Mouse (Mus musculus): ENCODE results near the gene Fgb. TPM values are rescaled to one million over a fixed set of nuclear protein-coding genes. Genes with fewer than 3 reads are reported as not detected.

The Fgb gene
- polyA plus RNA-seq, 1 experiment from 2014 or later: 0.05 TPM

DNA sequence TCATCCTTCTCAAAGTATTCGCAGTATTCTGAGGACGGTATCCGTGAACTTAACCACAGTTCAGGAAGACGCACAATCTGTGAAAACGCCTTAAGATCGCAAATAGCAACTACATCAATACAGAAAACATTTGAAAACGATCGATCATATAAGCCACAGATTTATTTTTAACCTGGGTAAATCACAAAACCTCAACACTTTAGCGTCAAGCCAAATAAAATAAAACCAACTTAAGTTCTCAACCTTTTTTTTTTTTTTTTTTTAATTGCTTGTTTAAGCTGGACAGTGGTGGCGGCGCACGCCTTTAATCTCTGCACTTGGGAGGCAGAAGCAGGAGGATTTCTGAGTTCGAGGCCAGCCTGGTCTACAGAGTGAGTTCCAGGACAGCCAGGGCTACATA lies 5.1 kb upstream of the Fgb start:
- ATAC-seq (ENCODE audit: insufficient number of reproducible peaks, low FRiP score, low TSS enrichment, low read depth): peak; percentile 16; the same call in 1 of the 2 replicates
- no peaks in the 10 kb centered on the region for H3K27me3 ChIP-seq
- H3K9ac ChIP-seq: no peak overlapping the region
- H3K4me2 ChIP-seq (replicated peaks): peak overlapping the region; percentile 44
- peak overlapping the region; percentile 79 for H3K4me3 ChIP-seq (replicated peaks)
- H3K4me1 ChIP-seq: peaks cover 9% of the 10 kb centered on the region
- H3K36me3 ChIP-seq: peaks cover 15% of the 10 kb centered on the region
- WGBS: 36% methylated on average over 13 of the region's 13 CpGs
- no peak overlapping the region for H3K27ac ChIP-seq (replicated peaks)
- no peaks in the 10 kb centered on the region for H3K9me3 ChIP-seq (replicated peaks)

DNA sequence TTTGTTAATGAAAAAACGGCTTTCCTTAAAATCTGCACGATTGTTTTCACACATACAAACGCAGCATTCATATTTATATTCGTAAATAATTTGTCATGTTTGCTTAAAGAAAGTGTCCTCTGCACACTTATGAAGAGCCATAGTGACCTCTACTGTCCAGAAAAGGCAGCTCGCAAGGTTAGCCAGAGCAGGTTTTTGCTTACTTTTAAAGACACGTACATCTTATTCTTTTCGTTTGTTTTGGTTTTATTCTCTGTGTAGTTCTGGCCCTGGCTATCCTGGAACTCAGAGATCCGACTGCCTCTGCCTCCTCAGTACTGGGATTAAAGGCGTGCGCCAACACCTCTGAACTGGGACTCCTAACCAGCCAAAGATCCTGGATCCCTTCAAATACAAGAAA lies 4.1 kb upstream of the Fgb start:
- Histone ChIP-seq H3K9ac (no peak overlapping the region), H3K27ac (replicated peaks) (no peak overlapping the region), H3K4me1 (peaks cover 9% of the 10 kb centered on the region), H3K4me2 (replicated peaks) (no peak overlapping the region), H3K9me3 (replicated peaks) (no peaks in the 10 kb centered on the region), H3K27me3 (no peaks in the 10 kb centered on the region), H3K36me3 (peaks cover 5% of the 10 kb centered on the region), H3K4me3 (replicated peaks) (no peak overlapping the region)
- 30% methylated on average over 10 of the region's 10 CpGs for WGBS
- ATAC-seq (ENCODE audit: insufficient number of reproducible peaks, low FRiP score, low TSS enrichment, low read depth): no peak

GRCm38 (mm10) chr3:83053126-83053525 lies 3.5 kb upstream of the Fgb start:
- no peak overlapping the region for H3K4me3 ChIP-seq (replicated peaks)
- no peaks in the 10 kb centered on the region for H3K27me3 ChIP-seq
- no peak overlapping the region for H3K27ac ChIP-seq (replicated peaks)
- peaks cover 9% of the 10 kb centered on the region for H3K4me1 ChIP-seq
- H3K36me3 ChIP-seq: no peaks in the 10 kb centered on the region
- no peak for ATAC-seq (ENCODE audit: insufficient number of reproducible peaks, low FRiP score, low TSS enrichment, low read depth)
- H3K9ac ChIP-seq: no peak overlapping the region
- H3K9me3 ChIP-seq (replicated peaks): no peaks in the 10 kb centered on the region
- WGBS: 88% methylated on average over 7 of the region's 7 CpGs
- no peak overlapping the region for H3K4me2 ChIP-seq (replicated peaks)

- no peak overlapping the region for H3K4me3 ChIP-seq (replicated peaks)
- 82% methylated on average over 5 of the region's 5 CpGs for WGBS
- H3K4me1 ChIP-seq: peaks cover 9% of the 10 kb centered on the region
- no peak overlapping the region for H3K4me2 ChIP-seq (replicated peaks)
- ATAC-seq (ENCODE audit: insufficient number of reproducible peaks, low FRiP score, low TSS enrichment, low read depth): no peak
- H3K36me3 ChIP-seq: no peaks in the 10 kb centered on the region
- H3K27ac ChIP-seq (replicated peaks): no peak overlapping the region
- H3K9me3 ChIP-seq (replicated peaks): no peaks in the 10 kb centered on the region
- no peaks in the 10 kb centered on the region for H3K27me3 ChIP-seq
- H3K9ac ChIP-seq: no peak overlapping the region
Measured at GRCm38 (mm10) chr3:83052102-83052501, 2.4 kb upstream of the Fgb start.

DNA sequence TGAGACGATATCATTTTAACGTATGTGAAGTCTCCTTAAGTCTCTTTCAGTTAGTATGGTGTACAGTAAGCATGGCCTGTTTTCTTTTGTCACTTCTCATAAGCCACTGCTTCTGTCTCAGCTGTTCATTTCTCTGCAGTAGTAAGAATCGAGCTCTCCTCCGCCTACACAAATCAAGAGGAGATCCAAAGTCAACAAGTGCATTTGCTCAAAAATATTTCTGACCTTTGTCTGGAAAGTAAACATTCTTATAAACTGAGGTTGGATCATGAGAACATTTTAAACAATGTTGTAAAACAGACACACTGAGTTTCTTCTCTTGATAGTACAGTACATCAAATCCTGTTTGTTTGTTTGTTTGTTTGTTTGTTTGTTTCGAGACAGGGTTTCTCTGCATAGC lies 998 bp upstream of the Fgb start:
- Histone ChIP-seq H3K27ac (replicated peaks) (no peak overlapping the region), H3K27me3 (no peaks in the 10 kb centered on the region), H3K4me1 (no peaks in the 10 kb centered on the region), H3K9me3 (replicated peaks) (no peaks in the 10 kb centered on the region), H3K36me3 (no peaks in the 10 kb centered on the region), H3K9ac (no peak overlapping the region), H3K4me3 (replicated peaks) (no peak overlapping the region), H3K4me2 (replicated peaks) (no peak overlapping the region)
- no peak for ATAC-seq (ENCODE audit: insufficient number of reproducible peaks, low FRiP score, low TSS enrichment, low read depth)
- WGBS: 71% methylated on average over 5 of the region's 5 CpGs

DNA sequence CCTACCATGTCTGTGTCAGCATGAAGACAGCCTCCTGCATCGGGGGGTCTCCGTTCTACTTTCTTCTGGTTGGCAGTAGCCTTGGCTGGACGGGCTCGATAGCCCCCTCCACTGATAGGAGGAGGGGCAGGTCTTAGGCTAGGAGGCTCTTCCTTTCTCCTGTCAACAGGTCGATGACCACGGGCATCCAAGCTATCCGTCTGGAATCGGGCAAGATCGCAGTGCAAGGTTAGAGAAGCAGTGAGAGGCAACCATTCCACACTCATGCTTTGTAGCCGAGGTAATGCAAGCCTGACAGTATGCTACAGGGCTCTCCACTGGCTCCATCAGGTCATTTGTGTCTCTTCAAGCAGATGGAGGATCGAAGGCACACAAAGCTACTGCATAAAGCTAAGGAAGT lies 3.0 kb downstream of the Fgb start:
- H3K27me3 ChIP-seq: no peaks in the 10 kb centered on the region
- no peaks in the 10 kb centered on the region for H3K36me3 ChIP-seq
- no peak overlapping the region for H3K4me3 ChIP-seq (replicated peaks)
- H3K9me3 ChIP-seq (replicated peaks): no peaks in the 10 kb centered on the region
- H3K4me1 ChIP-seq: no peaks in the 10 kb centered on the region
- no peak overlapping the region for H3K9ac ChIP-seq
- no peak overlapping the region for H3K4me2 ChIP-seq (replicated peaks)
- 81% methylated on average over 11 of the region's 11 CpGs for WGBS
- no peak overlapping the region for H3K27ac ChIP-seq (replicated peaks)
- no peak for ATAC-seq (ENCODE audit: insufficient number of reproducible peaks, low FRiP score, low TSS enrichment, low read depth)

DNA sequence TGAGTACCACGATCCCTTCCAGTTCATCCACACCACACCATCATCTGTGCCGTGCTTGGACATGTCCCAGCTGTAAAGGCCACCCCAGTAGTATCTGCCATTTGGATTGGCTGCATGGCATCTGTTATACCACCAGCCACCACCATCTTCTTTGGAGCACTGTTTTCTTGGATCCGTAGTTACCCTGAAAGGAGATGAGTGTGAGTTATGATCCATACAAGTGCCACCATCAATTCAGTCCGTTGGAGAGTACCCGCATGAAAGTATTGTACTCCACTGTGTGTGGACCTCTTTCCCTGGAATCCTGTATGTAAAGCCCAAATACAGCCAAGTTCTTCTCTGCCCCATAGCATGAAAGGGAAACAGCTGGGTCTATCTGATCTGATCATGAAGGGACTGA lies 7.2 kb downstream of the Fgb start:
- Histone ChIP-seq H3K9me3 (replicated peaks) (no peaks in the 10 kb centered on the region), H3K4me3 (replicated peaks) (no peak overlapping the region), H3K9ac (no peak overlapping the region), H3K27me3 (no peaks in the 10 kb centered on the region), H3K36me3 (no peaks in the 10 kb centered on the region), H3K4me2 (replicated peaks) (no peak overlapping the region), H3K27ac (replicated peaks) (no peak overlapping the region), H3K4me1 (no peaks in the 10 kb centered on the region)
- ATAC-seq (ENCODE audit: insufficient number of reproducible peaks, low FRiP score, low TSS enrichment, low read depth): no peak
- WGBS: 85% methylated on average over 5 of the region's 5 CpGs

- Histone ChIP-seq H3K9ac (no peak overlapping the region), H3K4me2 (replicated peaks) (no peak overlapping the region), H3K27ac (replicated peaks) (no peak overlapping the region), H3K27me3 (no peaks in the 10 kb centered on the region), H3K9me3 (replicated peaks) (no peaks in the 10 kb centered on the region), H3K4me3 (replicated peaks) (no peak overlapping the region), H3K4me1 (no peaks in the 10 kb centered on the region), H3K36me3 (no peaks in the 10 kb centered on the region)
- 61% methylated on average over 4 of the region's 4 CpGs for WGBS
- ATAC-seq (ENCODE audit: insufficient number of reproducible peaks, low FRiP score, low TSS enrichment, low read depth): no peak
Measured at GRCm38 (mm10) chr3:83039666-83040065, 10.0 kb downstream of the Fgb start.

DNA sequence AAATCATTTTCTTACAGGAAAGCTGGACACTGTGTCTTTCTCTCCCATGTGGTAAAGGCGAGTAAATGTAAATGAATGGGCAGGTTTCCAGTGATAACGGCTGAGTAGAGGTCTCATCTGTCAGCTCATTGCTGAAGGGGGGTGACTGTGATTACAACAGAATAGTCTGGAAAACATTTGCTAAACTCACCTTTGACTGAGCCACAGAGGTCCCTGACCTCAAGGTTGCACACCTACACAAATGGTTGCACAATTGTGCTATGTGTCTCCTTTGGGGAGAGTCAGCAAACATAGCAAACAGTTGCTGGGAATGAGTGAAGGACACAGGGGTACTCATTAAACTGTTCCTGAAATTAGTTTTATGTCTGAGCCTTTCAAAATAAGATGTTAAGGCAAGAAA lies 10.8 kb downstream of the Fgb start:
- Histone ChIP-seq H3K9ac (no peak overlapping the region), H3K4me3 (replicated peaks) (no peak overlapping the region), H3K4me1 (no peaks in the 10 kb centered on the region), H3K27me3 (no peaks in the 10 kb centered on the region), H3K9me3 (replicated peaks) (no peaks in the 10 kb centered on the region), H3K36me3 (no peaks in the 10 kb centered on the region), H3K27ac (replicated peaks) (no peak overlapping the region), H3K4me2 (replicated peaks) (no peak overlapping the region)
- ATAC-seq (ENCODE audit: insufficient number of reproducible peaks, low FRiP score, low TSS enrichment, low read depth): no peak
- WGBS: 70% methylated on average over 2 of the region's 2 CpGs

DNA sequence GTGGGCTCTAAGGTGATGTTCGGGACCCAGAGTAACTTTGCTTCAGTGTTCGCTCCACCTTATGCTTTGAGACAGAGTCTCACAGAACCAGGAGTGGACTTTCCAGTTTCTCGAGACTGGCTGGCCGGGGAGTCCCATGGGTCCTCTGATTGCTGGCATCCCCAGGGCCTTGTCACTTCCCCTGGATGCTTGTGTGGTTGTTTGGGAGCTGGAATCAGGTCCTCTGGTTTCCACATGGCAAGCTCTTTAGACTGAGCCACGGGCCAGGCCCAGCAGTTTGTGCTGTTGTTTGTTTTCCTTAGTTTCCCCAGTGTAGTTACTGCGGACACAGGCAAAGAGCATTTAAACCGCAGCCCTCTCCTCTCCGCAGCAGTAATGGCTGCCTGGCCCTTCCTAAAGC lies 15.9 kb downstream of the Fgb start:
- no peak overlapping the region for H3K4me2 ChIP-seq (replicated peaks)
- WGBS: 70% methylated on average over 8 of the region's 8 CpGs
- H3K27me3 ChIP-seq: no peaks in the 10 kb centered on the region
- H3K4me1 ChIP-seq: no peaks in the 10 kb centered on the region
- H3K36me3 ChIP-seq: no peaks in the 10 kb centered on the region
- no peak for ATAC-seq (ENCODE audit: insufficient number of reproducible peaks, low FRiP score, low TSS enrichment, low read depth)
- no peak overlapping the region for H3K4me3 ChIP-seq (replicated peaks)
- no peaks in the 10 kb centered on the region for H3K9me3 ChIP-seq (replicated peaks)
- no peak overlapping the region for H3K9ac ChIP-seq
- H3K27ac ChIP-seq (replicated peaks): no peak overlapping the region

DNA sequence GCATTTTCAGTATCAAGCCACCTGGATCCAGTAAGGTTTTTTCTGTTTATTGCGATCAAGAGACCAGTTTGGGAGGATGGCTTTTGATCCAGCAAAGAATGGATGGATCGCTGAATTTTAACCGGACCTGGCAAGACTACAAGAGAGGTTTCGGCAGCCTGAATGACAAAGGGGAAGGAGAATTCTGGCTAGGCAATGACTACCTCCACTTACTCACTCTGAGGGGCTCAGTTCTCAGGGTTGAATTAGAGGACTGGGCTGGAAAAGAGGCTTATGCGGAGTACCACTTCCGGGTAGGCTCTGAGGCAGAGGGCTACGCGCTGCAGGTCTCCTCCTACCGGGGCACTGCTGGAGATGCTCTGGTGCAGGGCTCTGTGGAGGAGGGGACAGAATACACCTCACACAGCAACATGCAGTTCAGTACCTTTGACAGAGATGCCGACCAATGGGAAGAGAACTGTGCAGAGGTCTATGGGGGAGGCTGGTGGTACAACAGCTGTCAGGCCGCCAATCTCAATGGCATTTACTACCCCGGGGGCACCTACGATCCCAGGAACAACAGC lies 16.8 kb downstream of the Fgb start:
- Histone ChIP-seq H3K27me3 (no peaks in the 10 kb centered on the region), H3K4me3 (replicated peaks) (no peak overlapping the region), H3K4me1 (no peaks in the 10 kb centered on the region), H3K27ac (replicated peaks) (no peak overlapping the region), H3K9me3 (replicated peaks) (no peaks in the 10 kb centered on the region), H3K4me2 (replicated peaks) (peak overlapping the region; percentile 34), H3K9ac (no peak overlapping the region), H3K36me3 (no peaks in the 10 kb centered on the region)
- WGBS: 41% methylated on average over 13 of the region's 13 CpGs
- ATAC-seq (ENCODE audit: insufficient number of reproducible peaks, low FRiP score, low TSS enrichment, low read depth): no peak

GRCm38 (mm10) chr3:83030331-83030730 lies 19.3 kb downstream of the Fgb start:
- ATAC-seq (ENCODE audit: insufficient number of reproducible peaks, low FRiP score, low TSS enrichment, low read depth): no peak

More at GRCm38 (mm10) chr3:83030331-83030730, 19.3 kb downstream of the Fgb start:
- no peaks in the 10 kb centered on the region for H3K36me3 ChIP-seq
- WGBS: 84% methylated on average over 4 of the region's 4 CpGs
- H3K4me3 ChIP-seq (replicated peaks): no peak overlapping the region
- H3K4me1 ChIP-seq: no peaks in the 10 kb centered on the region
- no peak overlapping the region for H3K27ac ChIP-seq (replicated peaks)
- H3K27me3 ChIP-seq: no peaks in the 10 kb centered on the region
- H3K9me3 ChIP-seq (replicated peaks): no peaks in the 10 kb centered on the region
- H3K4me2 ChIP-seq (replicated peaks): no peak overlapping the region
- no peak overlapping the region for H3K9ac ChIP-seq
